In the genomic region with DNA sequence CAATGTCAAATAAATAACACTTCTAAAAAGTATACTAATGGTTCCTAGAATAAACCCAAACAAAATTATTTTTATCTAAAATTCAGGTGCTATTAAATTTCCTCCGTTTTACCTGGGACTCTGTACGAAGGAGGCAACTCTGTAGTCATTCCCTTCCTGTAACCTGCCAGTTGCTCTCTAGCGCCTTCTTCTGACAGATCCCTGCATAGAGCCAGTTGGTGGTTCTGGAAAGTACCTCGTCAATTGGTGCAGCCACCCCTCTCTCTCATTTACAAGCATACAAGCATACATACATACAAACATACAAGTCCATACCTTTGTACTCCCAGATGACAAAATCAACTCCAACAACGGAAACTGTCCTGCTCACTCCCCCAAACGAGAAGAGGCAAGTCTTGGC, we compare ENCODE assay signal across 9 mouse cellular contexts. TPM values are rescaled to one million over a fixed set of nuclear protein-coding genes. Genes with fewer than 3 reads are reported as not detected.
DNase-seq lines count a peak whose midpoint lies in the region; ATAC-seq lines count a peak whose summit lies in the region.
"Had no signal": no experiment of that assay in that cellular context is flagged by ENCODE, and none has a peak within 500 bp of the region (broad histone marks: within the 10 kb centered on the region; RNA-seq: fewer than 3 reads in every experiment).

No protein-coding gene starts in this region.

- 32% methylated on average over 6 of the region's 6 CpGs for WGBS in heart, embryonic 12.5 days
- 33% methylated on average over 6 of the region's 6 CpGs for WGBS in forebrain, embryonic 11.5 days

- H3K4me1 ChIP-seq in heart, embryonic 12.5 days (replicated peaks): no peaks in the 10 kb centered on the region
- peaks cover 2% of the 10 kb centered on the region; the same call in 1 of the 2 replicates for H3K4me1 ChIP-seq in forebrain, embryonic 11.5 days (replicated peaks; ENCODE audit: control insufficient read depth, insufficient read depth, low read length)
- H3K4me1 ChIP-seq: neural tube, embryonic 12.5 days had no signal

- ATAC-seq in heart, embryonic 12.5 days (ENCODE audit: insufficient number of reproducible peaks, low FRiP score): no peak
- ATAC-seq in erythroblast, adult 5-6 weeks (replicated peaks; ENCODE audit: low FRiP score, poor library complexity, severe bottlenecking): no peak
- ATAC-seq in forebrain, embryonic 11.5 days (replicated peaks; ENCODE audit: low FRiP score): no peak

- no peak overlapping the region for H3K4me2 ChIP-seq in heart, embryonic 12.5 days
- no peak overlapping the region for H3K4me2 ChIP-seq in forebrain, embryonic 11.5 days (ENCODE audit: low read depth, low read length, severe bottlenecking)
- H3K4me2 ChIP-seq: neural tube, embryonic 12.5 days had no signal

- no peak overlapping the region for H3K27ac ChIP-seq in heart, embryonic 12.5 days (ENCODE audit: poor library complexity, severe bottlenecking)
- no peak overlapping the region for H3K27ac ChIP-seq in forebrain, embryonic 11.5 days (ENCODE audit: low read depth, low read length)
- H3K27ac ChIP-seq: neural tube, embryonic 12.5 days had no signal

- no peaks in the 10 kb centered on the region for H3K27me3 ChIP-seq in heart, embryonic 12.5 days (replicated peaks)
- no peaks in the 10 kb centered on the region for H3K27me3 ChIP-seq in forebrain, embryonic 11.5 days (ENCODE audit: control insufficient read depth, insufficient read depth, low read length)
- H3K27me3 ChIP-seq: neural tube, embryonic 12.5 days had no signal

- peak; percentile 38 to 61 for DNase-seq in heart, adult 18-20 months
- DNase-seq in ovary, postnatal 14 days (ENCODE audit: low spot score): peak; percentile 46
- DNase-seq in ovary, adult 18-20 months (ENCODE audit: low spot score): no peak
- peak; percentile 2 for DNase-seq in T-cell, adult 2 months (ENCODE audit: low spot score)
- peak; percentile 69 for DNase-seq in kidney, postnatal 4 days
- DNase-seq in forebrain, embryonic 11.5 days (ENCODE audit: low spot score): no peak

- no peak overlapping the region for H3K4me3 ChIP-seq in heart, embryonic 12.5 days
- no peak overlapping the region for H3K4me3 ChIP-seq in forebrain, embryonic 11.5 days (ENCODE audit: low read depth, low read length)
- H3K4me3 ChIP-seq: neural tube, embryonic 12.5 days had no signal

- no peaks in the 10 kb centered on the region for H3K36me3 ChIP-seq in heart, embryonic 12.5 days
- no peaks in the 10 kb centered on the region for H3K36me3 ChIP-seq in forebrain, embryonic 11.5 days (ENCODE audit: control insufficient read depth, insufficient read depth, low read length)
- H3K36me3 ChIP-seq: neural tube, embryonic 12.5 days had no signal

- H3K9me3 ChIP-seq in heart, embryonic 12.5 days (replicated peaks): no peaks in the 10 kb centered on the region
- no peaks in the 10 kb centered on the region for H3K9me3 ChIP-seq in forebrain, embryonic 11.5 days (ENCODE audit: control insufficient read depth, low read length)
- H3K9me3 ChIP-seq: neural tube, embryonic 12.5 days had no signal

- H3K9ac ChIP-seq in heart, embryonic 12.5 days: no peak overlapping the region
- H3K9ac ChIP-seq in forebrain, embryonic 11.5 days (ENCODE audit: low read length): no peak overlapping the region
- H3K9ac ChIP-seq: neural tube, embryonic 12.5 days had no signal

RNA-seq across cellular contexts. Expression of a gene that starts 59.9 kb away (rescaled TPM):
- total RNA-seq in heart, adult 18-20 months (2021): not detected
- polyA plus RNA-seq in heart, embryonic 12.5 days (2016; fragmentation: Nextera tagmentation; extraction: Ambion mirVana): 0.06 TPM in 1 of 2 replicates, not detected in the other
- not detected in 2 replicates for total RNA-seq in erythroblast, adult 5-6 weeks (2015; ENCODE audit: low replicate concordance)
- not detected in 2 replicates for total RNA-seq in erythroblast, adult 5-6 weeks (2017; ENCODE audit: low replicate concordance)
- polyA plus RNA-seq in forebrain, embryonic 11.5 days (2014; fragmentation: Nextera tagmentation; extraction: Ambion mirVana): 0.11 and 0.16 TPM in 2 replicates

Comparison
In these comparisons a context has a peak if more than half of its experiments do, and no peak if none do; other contexts are left out.
1. DNase-seq: peak in heart, adult 18-20 months (2 of 2), ovary, postnatal 14 days (single experiment), T-cell, adult 2 months (single experiment) and kidney, postnatal 4 days (2 of 2); none in ovary, adult 18-20 months (single experiment) and forebrain, embryonic 11.5 days (single experiment).